Comparison of ENCODE assay signal across 9 mouse cellular contexts in genomic region chr2:11287834-11288530, GRCm38 (mm10).
DNase-seq lines count a peak whose midpoint lies in the region; ATAC-seq and TF ChIP-seq lines count a peak whose summit lies in the region.
"Had no signal": no experiment of that assay in that cellular context is flagged by ENCODE, and none has a peak within 500 bp of the region (broad histone marks: within the 10 kb centered on the region; RNA-seq: fewer than 3 reads in every experiment).

No protein-coding gene starts in this region.

- H3K4me2 ChIP-seq in neural tube, embryonic 11.5 days (ENCODE audit: low read depth) = no peak overlapping the region
- H3K4me2 ChIP-seq in stomach, embryonic 15.5 days = peak overlapping the region; percentile 40
- H3K4me2 ChIP-seq: liver, embryonic 11.5 days had no signal

- peak; percentile 41; the same call in 1 of the 2 replicates for ATAC-seq in neural tube, embryonic 11.5 days (ENCODE audit: insufficient read depth, low FRiP score, low TSS enrichment)
- ATAC-seq in inflammation-experienced regulatory T-cells, adult 6 months = peak; percentile 20
- peak; percentile 22; the same call in 1 of the 2 replicates for ATAC-seq in stomach, embryonic 15.5 days (ENCODE audit: insufficient read depth, low FRiP score, low read depth)

- H3K27me3 ChIP-seq in neural tube, embryonic 11.5 days (ENCODE audit: control insufficient read depth, insufficient read depth, low read length) = no peaks in the 10 kb centered on the region
- H3K27me3 ChIP-seq in stomach, embryonic 15.5 days (replicated peaks) = no peaks in the 10 kb centered on the region

- no peaks in the 10 kb centered on the region for H3K9me3 ChIP-seq in neural tube, embryonic 11.5 days (ENCODE audit: control insufficient read depth, low read length)
- H3K9me3 ChIP-seq in stomach, embryonic 15.5 days = no peaks in the 10 kb centered on the region

- H3K27ac ChIP-seq in gastrocnemius, adult 2 months = no peak overlapping the region
- H3K27ac ChIP-seq in neural tube, embryonic 11.5 days (ENCODE audit: low read depth, low read length) = no peak overlapping the region
- no peak overlapping the region for H3K27ac ChIP-seq in stomach, embryonic 15.5 days

- no peak overlapping the region for H3K9ac ChIP-seq in neural tube, embryonic 11.5 days (ENCODE audit: low read length)
- H3K9ac ChIP-seq in stomach, embryonic 15.5 days = no peak overlapping the region

- TF ChIP-seq CTCF in gastrocnemius, adult 2 months (IDR thresholded peaks at IDR 0.05) = no peak

- peak overlapping the region; percentile 19; the same call in 1 of the 2 replicates for H3K4me3 ChIP-seq in gastrocnemius, adult 2 months
- H3K4me3 ChIP-seq in neural tube, embryonic 11.5 days (ENCODE audit: low read depth, low read length) = no peak overlapping the region
- no peak overlapping the region for H3K4me3 ChIP-seq in stomach, embryonic 15.5 days (replicated peaks)

- no peak for DNase-seq in gastrocnemius, adult 2 months
- no peak for DNase-seq in gastrocnemius, postnatal 10 days
- no peak for DNase-seq in neural tube, embryonic 11.5 days (ENCODE audit: low spot score)
- DNase-seq in neural tube, embryonic 10.5 days (ENCODE audit: extremely low spot score, low spot score) = no peak
- DNase-seq in cerebellum, adult 11 months = no peak
- no peak for DNase-seq in gastrocnemius, adult 8-10 months (ENCODE audit: low spot score in 2 of 2)

- H3K36me3 ChIP-seq in neural tube, embryonic 11.5 days (ENCODE audit: control insufficient read depth, insufficient read depth, low read length) = no peaks in the 10 kb centered on the region
- H3K36me3 ChIP-seq in stomach, embryonic 15.5 days = no peaks in the 10 kb centered on the region

- WGBS in neural tube, embryonic 11.5 days = 81% methylated on average over 18 of the region's 18 CpGs
- 66% methylated on average over 18 of the region's 18 CpGs for WGBS in stomach, embryonic 15.5 days

- no peaks in the 10 kb centered on the region for H3K4me1 ChIP-seq in neural tube, embryonic 11.5 days (ENCODE audit: control insufficient read depth, insufficient read depth, low read length)
- H3K4me1 ChIP-seq in stomach, embryonic 15.5 days = no peaks in the 10 kb centered on the region

- intact Hi-C loops in gastrocnemius, adult 2 months (cut with DNase I) = loop anchor here (10.0 kb wide), 2 partner anchors 113 to 173 kb away; partner anchors contain the start of gene Prkcq
